Mouse (Mus musculus) cerebral cortex, adult 2 months (tissue): ENCODE measurements around the gene Dnah5.

Experiments used
- WGBS: fragments of 180-500 bp; shearing (Covaris S2); methylation state at CpG from one replicate; pipeline ENCODE4 v1.1.7; 2018; 5-methylcytosine and 5-hydroxymethylcytosine counted together

Dnah5 gene

DNA sequence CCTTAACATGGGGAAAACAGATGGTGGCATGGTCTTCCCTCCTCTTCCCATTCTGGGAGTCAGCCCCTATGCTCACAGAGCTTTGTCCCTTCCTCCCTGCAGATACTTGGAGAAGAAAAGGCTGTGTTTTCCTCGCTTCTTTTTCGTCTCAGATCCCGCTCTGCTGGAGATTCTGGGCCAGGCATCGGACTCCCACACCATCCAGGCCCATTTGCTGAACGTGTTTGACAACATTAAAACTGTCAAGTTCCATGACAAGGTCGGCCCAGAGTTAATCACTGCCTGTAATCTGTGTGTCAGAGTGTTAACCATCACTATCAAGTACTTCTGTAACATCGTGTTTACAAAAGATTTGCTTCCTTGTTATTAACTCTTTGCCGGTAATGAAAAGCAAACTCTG is 103.6 kb downstream of the Dnah5 start:
- WGBS: 77% methylated on average over 8 of the region's 8 CpGs

DNA sequence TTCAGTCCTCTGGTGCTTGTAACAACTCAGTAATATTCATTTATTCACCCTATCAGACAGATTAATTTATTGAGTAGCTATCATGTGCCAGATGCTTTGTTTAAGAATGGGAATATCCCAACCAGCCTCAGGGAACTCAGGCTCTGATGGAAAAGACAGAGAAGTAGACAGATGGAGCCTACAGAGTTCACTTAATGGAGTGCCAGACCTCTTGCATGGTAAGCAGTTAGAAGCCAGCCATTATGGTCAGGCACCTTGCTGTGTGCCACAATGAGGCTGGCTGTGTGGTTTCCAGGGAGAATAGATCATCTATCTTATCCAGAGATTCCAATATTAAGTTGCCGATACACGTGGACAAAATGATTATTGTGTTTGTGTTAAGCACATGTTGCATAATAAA is 104.3 kb downstream of the Dnah5 start:
- WGBS: 82% methylated on average over 2 of the region's 2 CpGs

DNA sequence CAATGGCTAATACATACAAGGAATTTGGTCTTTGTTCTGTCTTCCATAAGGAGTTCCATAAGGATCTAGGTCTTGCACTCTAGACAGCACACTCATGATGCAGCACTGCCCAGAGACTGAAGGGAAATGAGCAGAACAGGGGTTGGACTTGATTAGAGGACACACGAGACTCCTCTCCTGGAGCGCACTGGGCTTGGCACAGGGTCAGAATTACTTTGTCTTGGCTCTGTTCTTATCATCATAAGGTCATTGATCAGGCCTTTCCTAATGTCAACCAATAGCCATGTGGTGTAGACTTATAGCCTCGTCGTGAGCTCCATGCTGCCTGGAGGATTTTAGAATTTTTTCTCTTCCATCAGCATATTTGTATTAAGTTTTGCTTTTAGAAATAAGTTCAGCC is 107.0 kb downstream of the Dnah5 start:
- 86% methylated on average over 4 of the region's 4 CpGs for WGBS

DNA sequence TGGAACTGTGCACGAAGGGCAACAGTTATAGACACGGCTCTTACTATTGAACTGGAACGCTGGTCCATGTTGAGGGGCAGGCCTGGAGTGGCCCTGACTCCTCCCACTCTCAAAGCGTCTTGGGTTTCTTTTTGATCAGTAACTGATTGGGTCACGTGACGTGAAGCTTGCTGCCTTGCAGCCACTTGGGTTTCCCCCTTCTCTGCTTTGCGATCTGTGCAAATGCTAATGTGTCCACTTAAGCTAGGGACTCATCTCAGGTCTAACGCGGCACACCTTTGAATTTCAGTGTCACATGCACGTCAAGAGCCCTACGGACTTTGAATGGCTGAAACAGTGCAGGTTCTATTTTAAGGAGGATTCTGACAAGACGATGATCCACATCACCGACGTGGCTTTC is 109.9 kb downstream of the Dnah5 start:
- WGBS: 86% methylated on average over 14 of the region's 14 CpGs

DNA sequence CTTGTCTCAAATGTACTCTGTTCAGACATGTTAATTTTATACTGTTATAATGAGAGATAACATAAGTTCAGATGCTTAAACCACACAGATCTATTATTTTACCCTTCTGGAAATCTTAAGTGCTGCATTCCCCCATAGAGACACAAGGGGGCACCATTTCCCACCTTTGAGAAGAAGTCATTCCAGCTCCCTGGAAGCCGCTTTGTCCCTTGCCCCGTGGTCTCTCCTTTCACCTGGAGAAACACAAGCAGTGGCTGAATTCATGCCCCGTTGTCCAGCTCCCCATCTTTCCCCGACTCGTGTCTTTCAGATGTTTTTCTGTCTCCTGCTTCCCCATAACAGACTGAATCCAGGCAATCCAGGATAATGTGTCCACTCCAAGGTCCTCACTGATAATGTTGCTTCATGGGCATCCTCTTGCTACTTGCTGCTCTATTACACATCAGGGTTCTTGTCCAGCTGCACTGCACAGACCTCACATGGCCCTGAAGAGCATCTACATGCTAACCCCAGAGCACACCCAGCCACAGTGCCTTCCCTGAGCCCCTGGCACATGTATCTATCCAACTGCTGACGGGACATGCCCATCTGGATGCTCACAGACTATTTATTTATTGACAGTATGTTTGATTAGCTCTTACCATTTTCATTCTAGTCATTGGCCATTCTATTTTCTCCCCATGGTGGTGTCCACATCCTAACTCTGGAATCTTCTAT is 112.4 kb downstream of the Dnah5 start:
- 22% methylated on average over 6 of the region's 6 CpGs for WGBS

DNA sequence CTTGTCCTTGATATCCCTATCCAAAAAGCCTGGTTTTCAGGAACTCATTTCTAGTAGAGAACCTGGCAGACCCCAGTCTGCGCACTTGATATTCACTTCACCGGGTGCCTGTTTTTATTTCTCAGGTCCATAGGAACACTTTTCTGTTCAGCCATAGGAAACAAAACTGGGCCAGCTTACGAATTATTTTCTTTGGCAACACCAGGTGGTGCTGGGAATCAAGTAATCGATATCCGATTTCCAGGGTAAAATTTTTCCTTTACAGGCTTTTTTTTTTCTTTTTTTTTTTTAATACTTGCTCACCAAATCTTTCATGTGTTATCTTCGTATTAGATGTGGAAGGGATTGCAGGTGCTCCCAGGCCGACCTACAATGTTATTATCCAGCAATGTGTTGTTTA is 119.0 kb downstream of the Dnah5 start:
- whole genome bisulfite sequencing: 84% methylated on average over 7 of the region's 7 CpGs

DNA sequence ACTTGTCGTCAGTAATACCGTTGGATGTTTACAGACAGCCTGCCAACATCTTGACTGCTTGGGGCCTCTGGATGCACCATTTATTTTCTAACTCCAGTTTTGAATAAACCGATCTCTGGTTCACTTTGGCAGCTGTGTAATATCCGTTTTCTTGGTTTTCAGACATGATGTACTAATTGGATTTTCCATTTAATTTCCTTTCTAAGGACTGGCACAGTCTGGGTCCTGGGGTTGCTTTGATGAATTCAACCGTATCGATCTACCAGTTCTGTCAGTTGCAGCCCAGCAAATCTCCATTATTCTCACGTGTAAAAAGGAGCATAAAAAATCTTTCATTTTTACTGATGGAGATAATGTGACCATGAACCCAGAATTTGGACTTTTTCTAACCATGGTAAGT is 123.4 kb downstream of the Dnah5 start:
- 62% methylated on average over 7 of the region's 7 CpGs for WGBS

DNA sequence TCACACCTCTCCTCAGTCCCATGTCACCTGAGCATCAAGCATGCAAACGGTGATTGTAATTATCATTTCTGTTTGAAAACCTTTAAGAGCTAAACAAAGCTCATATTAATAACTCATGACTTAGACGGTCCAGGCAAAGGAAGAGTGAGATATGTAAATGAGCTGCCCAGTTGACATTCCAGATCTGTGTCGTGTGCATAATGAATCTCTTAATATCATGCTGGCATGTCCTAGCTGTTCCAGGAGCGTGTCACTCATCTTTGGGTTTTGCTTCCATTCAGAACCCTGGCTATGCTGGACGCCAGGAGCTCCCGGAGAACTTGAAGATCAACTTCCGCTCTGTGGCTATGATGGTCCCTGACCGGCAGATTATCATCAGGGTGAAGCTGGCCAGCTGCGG is 123.9 kb downstream of the Dnah5 start:
- 84% methylated on average over 9 of the region's 9 CpGs for WGBS

DNA sequence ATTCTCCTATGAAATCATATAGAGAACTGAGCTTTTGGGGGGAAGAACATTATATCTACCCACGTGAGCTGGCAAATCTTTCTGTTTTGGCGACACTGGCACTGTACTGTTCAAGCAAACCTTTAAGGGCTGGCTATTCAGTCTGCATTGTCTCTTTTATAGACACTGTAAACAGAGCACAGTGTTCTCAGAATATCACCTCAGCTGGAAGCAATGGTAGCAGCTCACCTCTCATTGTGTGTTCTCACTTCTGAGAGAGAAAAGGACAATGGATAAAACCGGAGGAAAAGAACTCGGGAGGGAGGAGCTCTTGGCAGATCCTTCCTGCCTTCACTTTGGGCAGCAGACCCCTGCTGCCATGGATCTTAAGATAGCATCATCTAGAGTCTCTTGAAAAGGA is 137.6 kb downstream of the Dnah5 start:
- WGBS: 46% methylated on average over 4 of the region's 4 CpGs

DNA sequence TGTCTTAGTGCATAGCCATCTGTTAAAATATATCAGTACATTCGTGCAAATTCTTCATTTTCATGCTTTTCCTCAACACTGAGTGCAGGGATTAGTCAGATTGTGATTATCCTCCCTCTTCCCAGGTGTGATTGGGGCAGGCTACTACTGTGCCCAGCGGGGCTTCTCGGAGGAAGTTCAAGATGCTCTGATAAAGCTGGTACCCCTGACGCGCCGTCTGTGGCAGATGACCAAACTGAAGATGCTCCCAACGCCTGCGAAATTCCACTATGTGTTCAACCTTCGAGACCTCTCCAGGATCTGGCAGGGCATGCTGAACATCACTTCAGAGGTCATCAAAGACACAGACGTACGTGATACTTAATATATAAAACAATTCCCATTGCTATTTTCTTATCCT is 164.0 kb downstream of the Dnah5 start:
- 81% methylated on average over 11 of the region's 11 CpGs for WGBS

DNA sequence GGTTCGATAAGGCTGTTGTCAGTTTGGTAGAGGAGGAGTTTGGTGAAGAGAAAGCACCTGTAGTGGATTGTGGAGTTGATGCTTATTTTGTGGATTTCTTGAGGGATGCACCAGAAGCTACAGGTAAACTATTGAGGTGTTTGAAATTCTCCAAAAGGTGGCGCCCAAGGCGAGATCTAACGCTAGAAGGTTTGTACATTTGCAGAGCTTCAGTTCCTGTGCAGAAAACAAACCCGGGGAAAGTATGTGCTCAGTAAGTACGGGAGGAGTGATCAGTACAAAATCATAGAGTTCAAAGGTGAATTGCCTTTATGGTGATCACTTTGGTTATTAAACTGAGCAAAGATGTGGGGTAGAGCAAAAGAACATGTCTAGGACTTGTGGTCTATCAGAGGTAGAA is 166.9 kb downstream of the Dnah5 start:
- 90% methylated on average over 6 of the region's 6 CpGs for WGBS

DNA sequence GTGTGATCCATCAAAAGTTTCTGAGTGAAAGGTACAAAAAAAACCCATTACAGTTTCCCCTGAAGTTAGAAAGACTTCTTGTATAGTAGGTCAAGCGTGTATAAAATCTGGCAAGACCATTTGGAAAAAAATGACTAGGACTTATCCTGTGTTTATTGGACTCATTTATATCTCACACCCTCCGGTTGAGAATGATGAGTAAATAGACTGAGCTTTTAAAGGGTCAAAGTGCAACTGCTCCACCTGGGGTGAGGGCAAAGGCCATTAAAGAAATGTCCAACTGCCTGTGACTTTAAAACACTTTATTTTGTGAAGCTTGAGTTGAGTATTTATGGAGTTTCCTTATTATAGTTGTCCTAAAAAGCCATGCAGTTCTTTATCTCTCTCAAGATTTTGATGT is 168.0 kb downstream of the Dnah5 start:
- WGBS: 84% methylated on average over 2 of the region's 2 CpGs

DNA sequence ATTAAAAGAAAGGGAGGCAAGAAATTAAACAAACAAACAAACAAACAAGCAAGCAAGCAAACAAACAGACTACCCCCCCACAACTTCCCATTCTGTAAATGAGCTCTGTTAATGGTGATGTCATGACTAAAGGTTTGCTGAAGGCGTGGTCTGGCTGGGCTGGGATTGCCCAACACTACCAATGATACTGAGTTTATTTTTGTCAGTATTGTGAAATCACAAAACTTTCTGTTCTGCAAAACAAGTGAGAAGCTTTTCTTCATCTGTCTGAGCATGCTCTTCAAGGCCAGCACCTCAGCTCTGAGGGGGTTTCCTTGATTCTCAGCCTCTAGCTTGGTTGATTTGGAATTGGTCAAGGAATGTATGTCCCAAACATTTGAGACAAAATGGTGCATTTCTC is 170.8 kb downstream of the Dnah5 start:
- 85% methylated on average over 1 of the region's 1 CpGs for WGBS

DNA sequence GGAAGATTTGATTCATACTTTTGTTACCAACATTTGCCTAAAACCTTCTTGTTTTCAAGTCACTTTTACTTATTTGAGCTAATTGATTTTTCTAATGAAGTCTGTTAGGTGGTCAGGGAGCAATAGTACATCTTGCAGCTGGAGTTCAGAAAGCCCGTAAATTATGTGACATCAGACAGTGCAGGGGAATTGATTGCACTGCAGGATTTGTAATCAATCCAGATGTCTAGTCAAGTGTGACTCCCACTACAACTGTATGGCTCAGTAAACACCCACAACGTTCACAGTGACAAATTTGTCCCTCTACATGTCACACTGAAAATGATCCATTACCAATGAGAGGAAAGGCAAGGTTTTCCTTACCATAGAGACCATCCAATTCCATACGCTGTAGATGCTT is 177.4 kb downstream of the Dnah5 start:
- WGBS: 83% methylated on average over 3 of the region's 3 CpGs

DNA sequence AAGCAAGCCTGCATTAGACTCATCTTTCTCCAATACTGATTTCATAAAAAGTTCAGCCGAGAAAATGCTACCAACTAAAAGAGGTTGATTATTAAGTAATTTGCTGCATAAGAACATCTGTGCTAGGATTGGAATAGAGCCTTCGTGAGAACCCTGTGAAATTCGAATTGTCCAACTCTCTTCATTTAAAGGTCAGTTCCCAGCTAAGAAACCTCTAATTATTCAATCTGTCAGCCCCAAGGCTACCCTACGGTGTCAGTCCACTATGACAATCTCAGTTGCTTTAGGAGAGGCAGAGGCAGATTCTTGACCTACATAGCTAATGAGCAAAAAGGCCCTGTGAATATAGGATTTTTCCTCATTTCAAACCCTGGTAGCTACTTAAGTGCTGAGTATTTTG is 191.9 kb downstream of the Dnah5 start:
- WGBS: 81% methylated on average over 4 of the region's 4 CpGs

DNA sequence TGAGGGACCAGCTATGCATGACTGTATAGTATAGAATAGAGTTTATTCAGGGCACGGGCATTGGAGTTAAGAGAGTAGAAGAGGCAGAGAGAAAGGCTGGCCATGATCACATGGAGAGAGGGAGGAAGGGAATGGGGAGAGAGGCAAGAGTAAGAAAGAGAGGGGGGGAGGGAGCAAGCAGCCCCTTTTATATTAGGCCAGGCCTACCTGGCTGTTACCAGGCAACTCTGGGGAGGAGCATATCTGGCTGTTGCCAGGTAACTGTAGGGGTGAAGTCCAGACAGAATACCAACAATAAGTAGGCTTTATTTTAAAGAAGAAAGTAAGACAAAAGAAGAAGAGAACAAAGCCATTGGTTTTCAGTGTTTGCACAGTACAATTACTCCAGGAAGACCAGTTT is 194.9 kb downstream of the Dnah5 start:
- 50% methylated on average over 1 of the region's 1 CpGs for WGBS

DNA sequence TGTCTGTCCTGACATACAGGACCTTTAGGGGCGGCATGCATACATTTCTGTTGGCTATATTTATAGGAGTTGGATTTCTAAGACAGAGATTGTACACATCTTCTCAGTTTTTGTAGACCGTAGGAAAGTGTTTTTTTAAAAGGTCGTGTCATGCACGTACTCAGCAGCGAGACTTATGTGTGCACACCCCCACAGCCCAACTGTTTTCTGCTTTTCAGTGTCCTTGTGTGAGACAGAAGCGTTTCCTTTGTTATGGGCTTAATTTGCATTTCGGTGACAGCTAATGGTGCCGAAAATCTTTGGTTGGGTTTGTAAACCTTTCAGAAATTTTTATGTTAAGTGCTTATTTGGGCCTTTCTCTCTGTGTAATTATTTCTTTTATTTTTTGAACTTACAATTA is 195.7 kb downstream of the Dnah5 start:
- WGBS: 53% methylated on average over 8 of the region's 8 CpGs

DNA sequence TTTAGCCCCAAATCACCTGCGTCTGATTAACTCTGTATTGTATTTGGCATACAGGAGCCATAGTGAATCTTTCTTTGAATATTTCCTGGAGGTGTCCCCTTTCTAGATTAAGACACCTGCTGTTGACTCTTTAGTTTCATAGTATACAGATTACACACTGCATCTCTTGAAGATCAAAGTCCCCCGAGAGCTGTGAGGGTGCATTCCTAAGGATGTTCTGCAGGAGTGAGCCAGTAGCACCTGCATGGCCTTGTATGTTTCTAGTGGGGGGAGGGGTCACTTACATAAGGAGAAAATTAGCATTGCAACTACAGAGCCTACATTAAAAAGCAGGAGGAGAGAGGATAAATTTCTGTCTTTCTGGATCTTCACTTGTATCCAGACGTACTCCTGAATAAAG is 201.1 kb downstream of the Dnah5 start:
- WGBS: 81% methylated on average over 3 of the region's 3 CpGs

DNA sequence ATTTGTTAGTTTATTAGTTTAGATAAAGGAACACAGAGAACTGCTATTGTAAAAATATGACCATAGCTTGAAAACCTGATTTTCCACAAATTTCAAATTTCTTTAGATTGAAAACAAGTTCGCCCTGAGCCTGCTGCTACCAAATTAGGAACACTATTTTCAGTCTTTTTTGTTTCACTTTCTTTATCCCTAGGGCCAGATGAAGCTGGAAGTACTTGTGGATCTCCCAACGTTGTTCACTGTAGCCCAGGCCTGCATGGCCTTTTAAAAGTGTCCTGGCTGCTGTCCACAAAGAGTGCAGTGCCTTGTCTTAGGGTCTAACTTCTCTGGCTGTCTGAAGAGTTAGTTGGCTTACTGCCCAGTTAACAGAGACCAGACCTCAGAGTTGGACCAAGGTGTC is 201.6 kb downstream of the Dnah5 start:
- 34% methylated on average over 2 of the region's 2 CpGs for WGBS

DNA sequence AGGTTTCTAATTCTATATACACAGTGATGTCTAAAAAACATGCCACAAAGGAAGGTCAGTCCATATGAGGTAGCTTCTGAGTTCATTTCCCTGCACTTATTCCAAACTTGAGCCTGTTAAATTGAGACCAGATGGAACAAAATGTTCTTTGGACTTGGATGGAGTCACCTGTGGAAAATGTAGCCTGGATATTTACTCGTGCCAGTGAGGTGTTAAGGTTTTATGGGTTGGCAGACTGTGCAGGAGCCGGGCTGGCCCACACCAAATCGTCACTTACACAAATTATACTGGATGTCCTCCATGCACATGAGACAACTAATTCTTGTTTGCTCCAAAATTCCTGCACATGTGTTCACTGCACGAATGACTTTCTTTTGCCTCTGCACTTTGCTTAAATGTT is 236.2 kb downstream of the Dnah5 start:
- WGBS: 71% methylated on average over 4 of the region's 4 CpGs

DNA sequence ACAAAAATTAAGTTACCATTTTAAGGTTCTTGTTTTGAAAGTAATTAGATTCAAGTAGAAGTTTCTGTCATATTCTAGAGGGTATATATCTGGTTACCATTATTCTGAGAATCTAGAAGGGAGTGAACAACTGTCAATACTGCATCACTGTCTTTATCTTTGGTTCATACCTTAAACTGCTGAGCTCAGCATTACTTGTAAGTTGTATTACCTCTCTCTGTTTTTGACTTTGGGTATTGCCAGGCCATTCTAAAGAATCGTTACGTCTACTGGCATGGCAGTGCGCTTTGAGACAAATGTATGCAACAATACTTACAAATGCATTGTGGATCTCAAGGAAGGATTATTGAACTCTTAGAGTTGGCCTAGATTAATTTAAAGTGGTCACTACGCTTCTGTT is 240.9 kb downstream of the Dnah5 start:
- WGBS: 97% methylated on average over 4 of the region's 4 CpGs

DNA sequence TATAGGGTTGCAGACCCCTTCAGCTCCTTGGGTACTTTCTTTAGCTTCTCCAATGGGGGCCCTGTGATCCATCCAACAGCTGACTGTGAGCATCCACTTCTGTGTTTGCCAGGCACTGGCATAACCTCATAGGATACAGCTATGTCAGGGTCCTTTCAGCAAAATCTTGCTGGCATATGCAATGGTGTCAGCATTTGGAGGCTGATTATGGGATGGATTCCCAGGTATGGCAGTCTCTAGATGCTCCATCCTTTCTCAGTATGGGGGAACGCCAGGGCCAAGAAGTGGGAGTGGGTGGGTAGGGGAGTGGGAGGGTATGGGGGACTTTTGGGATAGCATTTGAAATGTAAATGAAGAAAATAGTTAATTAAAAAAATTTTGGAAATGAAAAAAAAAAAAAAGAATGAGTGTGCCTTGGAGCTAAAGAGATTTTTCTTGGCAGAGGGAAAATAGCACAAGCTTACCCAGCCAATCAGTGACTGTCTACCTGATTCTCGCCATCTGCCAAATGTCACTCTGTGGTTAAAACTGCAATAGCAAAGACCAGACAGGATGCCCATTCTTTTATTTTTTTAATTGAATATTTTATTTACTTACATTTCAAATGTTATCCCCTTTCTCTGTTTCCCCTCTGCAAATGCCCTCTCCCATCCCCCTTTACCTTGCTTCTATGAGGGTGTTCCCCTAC is 257.7 kb downstream of the Dnah5 start:
- 74% methylated on average over 2 of the region's 2 CpGs for WGBS

DNA sequence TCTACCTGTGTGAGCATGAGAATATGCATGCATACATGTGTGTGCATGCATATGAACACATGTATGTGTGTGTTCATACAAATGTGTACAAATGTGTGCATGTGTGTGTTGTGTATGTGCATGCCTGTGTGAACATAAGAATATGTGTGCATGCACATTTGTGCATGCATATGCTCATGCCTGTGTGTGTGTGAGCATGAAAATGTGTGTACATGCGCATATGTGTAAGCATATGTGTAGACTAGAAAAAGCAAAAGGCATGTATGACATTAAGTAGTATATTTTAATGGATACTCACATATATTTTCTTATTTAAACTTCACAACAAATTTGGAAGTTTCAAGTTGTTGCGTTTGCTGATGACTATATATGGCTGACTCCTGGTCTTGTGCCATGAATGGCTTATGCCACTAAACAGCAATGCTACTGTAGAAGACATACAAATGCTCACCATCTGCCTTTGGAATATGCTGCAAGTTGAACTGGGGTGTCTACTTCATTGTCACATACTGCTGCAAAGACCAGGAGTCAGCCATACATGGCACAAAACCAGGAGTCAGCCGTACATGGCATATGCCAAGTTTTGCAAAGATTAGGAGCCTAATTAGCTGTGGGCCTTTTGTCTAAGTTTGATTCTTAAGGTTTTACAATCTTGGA is 263.2 kb downstream of the Dnah5 start:
- WGBS: 74% methylated on average over 3 of the region's 3 CpGs
